Mouse (Mus musculus) C2C12 (cell line): ENCODE measurements around the gene Krtap1-3. TPM values are rescaled to one million over a fixed set of nuclear protein-coding genes. Genes with fewer than 3 reads are reported as not detected.

Experiments used
- H3K27me3 ChIP-seq: one replicate; pipeline ENCODE4 v1.6.1; 2011; ENCODE audit not compliant: control insufficient read depth, insufficient read depth, insufficient read length
- H3K36me3 ChIP-seq: one replicate; pipeline ENCODE4 v1.6.1; 2011; ENCODE audit not compliant: control insufficient read depth, insufficient read depth
- H3K4me3 ChIP-seq: one replicate; pipeline ENCODE4 v1.5.1; 2011; ENCODE audit warnings: mild to moderate bottlenecking, control low read depth; ENCODE audit not compliant: poor library complexity, insufficient read depth, severe bottlenecking
- H3K79me2 ChIP-seq: one replicate; pipeline ENCODE4 v1.6.1; 2011; ENCODE audit not compliant: control insufficient read depth, insufficient read depth
- H3K79me3 ChIP-seq: one replicate; pipeline ENCODE4 v1.6.1; 2011; ENCODE audit warnings: low read depth, control low read depth
- H3ac ChIP-seq: one replicate; pipeline ENCODE3; 2011; ENCODE audit warnings: low read depth; ENCODE audit not compliant: control insufficient read depth, insufficient read length
- CEBPB ChIP-seq: IDR thresholded peaks from one replicate; pipeline ENCODE4 v1.6.1; 2011; ENCODE audit warnings: low read depth, mild to moderate bottlenecking, control low read depth, moderate library complexity
- CTCF ChIP-seq: IDR thresholded peaks from one replicate; pipeline ENCODE4 v1.5.1; 2011; ENCODE audit not compliant: control insufficient read depth, insufficient read depth, insufficient read length
- FOSL1 ChIP-seq: IDR thresholded peaks from one replicate; pipeline ENCODE4 v1.8.0; 2011; ENCODE audit warnings: mild to moderate bottlenecking, low read length; ENCODE audit not compliant: poor library complexity, insufficient read depth, severe bottlenecking
- MAX ChIP-seq: IDR thresholded peaks from one replicate; pipeline ENCODE4 v1.6.1; 2011; ENCODE audit warnings: mild to moderate bottlenecking, control low read depth
- MYOD1 ChIP-seq: IDR thresholded peaks from one replicate; pipeline ENCODE4 v1.6.1; 2011; ENCODE audit warnings: low read depth; ENCODE audit not compliant: control insufficient read depth, insufficient read length
- MYOG ChIP-seq: IDR thresholded peaks from one replicate; pipeline ENCODE4 v1.6.1; 2011; ENCODE audit not compliant: control insufficient read depth, insufficient read length; ENCODE audit errors: extremely low read depth
- USF1 ChIP-seq: IDR thresholded peaks from one replicate; pipeline ENCODE4 v1.6.1; 2011; ENCODE audit warnings: low read depth, mild to moderate bottlenecking, control low read depth, moderate library complexity
- long read RNA-seq, 2 experiments: library from polyadenylated mRNA; unstranded; transcript quantifications; one replicate each; pipeline ENCODE4 v2.0.0; 2019 to 2020
- polyA plus RNA-seq: library from polyadenylated mRNA; unstranded; fragments of >200 nt; fragmentation: generic; extraction: Trizol; gene quantifications from one replicate; pipeline ENCODE4 v1.2.1, GENCODE M21; 2012; ENCODE audit warnings: missing spikeins

Gene Krtap1-3
- not detected for polyA plus RNA-seq
- long read RNA-seq, experiment 1: 0 reads
- long read RNA-seq, experiment 2: 0 reads

DNA sequence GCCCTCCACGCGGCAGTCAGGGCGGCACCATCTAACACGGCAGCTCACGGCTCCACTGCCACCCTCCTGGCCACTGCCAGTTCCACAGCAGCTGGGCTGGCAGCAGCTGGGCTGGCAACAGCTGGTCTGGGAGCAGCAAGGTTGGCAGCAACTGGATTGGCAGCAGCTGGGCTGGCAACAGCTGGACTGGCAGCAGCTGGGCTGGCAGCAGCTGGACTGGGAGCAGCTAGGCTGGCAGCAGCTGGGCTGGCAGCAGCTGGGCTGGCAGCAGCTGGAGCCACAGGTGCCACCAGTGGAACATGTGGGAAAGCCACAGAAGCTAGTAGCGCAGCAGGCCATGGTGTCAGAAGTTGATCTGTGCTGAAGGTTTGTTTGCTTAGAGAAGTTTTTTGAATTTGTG, at the start of gene Krtap1-3:
Krtap1-3 (minus strand) TSS at position 359 of the 400 bp plus-strand sequence.
- Histone ChIP-seq H3ac (no peak within 1 kb of the TSS), H3K4me3 (no peak within 1 kb of the TSS), H3K79me2 (no peaks in the 10 kb centered on the region), H3K36me3 (no peaks in the 10 kb centered on the region), H3K27me3 (no peaks in the 10 kb centered on the region), H3K79me3 (no peaks in the 10 kb centered on the region)
- TF ChIP-seq MYOD1 (peak; percentile 96), MYOG (no peak)

DNA sequence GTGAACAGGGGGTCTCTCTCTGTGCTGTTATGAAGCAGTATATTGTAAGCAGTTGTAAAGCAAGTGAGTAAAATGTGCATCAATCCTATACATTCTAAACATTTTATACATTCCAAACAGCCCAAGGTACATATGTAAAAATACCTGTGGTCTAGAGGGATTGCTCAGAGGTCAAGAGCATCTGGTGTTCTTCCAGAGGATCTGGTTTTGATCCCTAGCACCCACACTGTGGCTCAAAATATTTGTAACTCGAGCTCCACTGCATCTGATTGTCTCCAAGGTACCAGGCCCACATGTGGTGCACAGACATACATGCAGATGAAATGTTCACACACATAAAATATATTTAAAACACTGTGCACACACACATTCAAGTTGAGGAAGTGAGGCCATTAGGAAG, 49.8 kb upstream of the Krtap1-3 start:
- H3K27me3 ChIP-seq: no peaks in the 10 kb centered on the region
- TF ChIP-seq CTCF: no peak
- no peak for TF ChIP-seq CEBPB
- no peak for TF ChIP-seq MYOD1
- TF ChIP-seq MYOG: no peak
- TF ChIP-seq USF1: no peak
- no peak for TF ChIP-seq MAX
- no peak for TF ChIP-seq FOSL1
- no peaks in the 10 kb centered on the region for H3K36me3 ChIP-seq

DNA sequence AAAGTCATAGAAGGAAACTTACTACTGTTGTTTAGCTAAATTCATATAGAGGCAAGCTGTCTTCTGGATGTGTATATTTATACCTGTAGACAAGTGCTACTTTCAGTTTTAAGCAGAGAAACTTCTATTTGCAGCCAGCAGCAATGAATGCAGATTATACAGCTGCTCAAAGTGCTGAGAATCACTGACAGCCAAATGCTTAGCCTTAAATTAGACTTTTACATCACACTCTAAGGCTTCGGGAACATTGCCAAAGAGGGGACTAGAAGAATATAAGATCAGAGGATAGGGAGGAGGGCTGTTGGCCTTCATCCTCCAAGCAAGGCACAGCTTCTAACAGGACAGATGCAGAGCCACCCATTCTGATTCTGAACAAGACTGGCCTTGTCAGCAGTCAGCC, 45.9 kb upstream of the Krtap1-3 start:
- Histone ChIP-seq H3ac (no peak overlapping the region), H3K79me3 (no peaks in the 10 kb centered on the region), H3K36me3 (no peaks in the 10 kb centered on the region), H3K4me3 (no peak overlapping the region), H3K79me2 (no peaks in the 10 kb centered on the region), H3K27me3 (no peaks in the 10 kb centered on the region)
- TF ChIP-seq FOSL1 (no peak), MAX (no peak), CTCF (no peak), CEBPB (no peak), MYOD1 (no peak), USF1 (no peak), MYOG (no peak)

More for the DNA sequence above, 49.8 kb upstream of the Krtap1-3 start:
- H3K4me3 ChIP-seq: no peak overlapping the region
- no peak overlapping the region for H3ac ChIP-seq
- H3K79me2 ChIP-seq: no peaks in the 10 kb centered on the region
- H3K79me3 ChIP-seq: no peaks in the 10 kb centered on the region

DNA sequence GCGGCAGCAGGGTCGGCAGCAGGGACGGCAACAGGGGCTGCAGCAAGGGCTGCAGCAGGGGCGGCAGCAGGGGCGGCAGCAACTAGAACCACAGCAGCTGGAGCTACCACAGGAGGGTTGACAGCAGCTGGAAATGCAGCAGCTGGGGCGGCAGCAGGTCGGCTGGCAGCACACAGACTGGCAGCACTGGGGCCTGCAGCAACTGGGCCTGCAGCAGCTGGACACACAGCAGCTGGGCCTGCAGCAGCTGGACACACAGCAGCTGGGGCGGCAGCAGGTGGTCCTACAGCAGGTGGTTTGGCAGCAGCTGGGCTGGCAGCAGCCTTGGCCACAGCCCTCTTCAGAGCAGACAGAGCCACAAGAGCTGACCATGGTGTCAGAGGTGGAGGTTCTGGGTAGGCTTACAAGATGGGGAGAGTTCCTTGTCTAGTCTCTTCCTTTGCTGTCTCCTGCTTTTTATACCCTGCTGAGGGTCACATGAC, 43.6 kb upstream of the Krtap1-3 start, which contains the start of gene Krtap4-2:
Krtap4-2 (minus strand) TSS at position 432 of the 482 bp plus-strand sequence.
- no peak for TF ChIP-seq MYOG
- peak; percentile 85 for TF ChIP-seq MYOD1
- TF ChIP-seq CTCF: no peak
- no peak for TF ChIP-seq USF1
- no peak for TF ChIP-seq FOSL1
- no peak for TF ChIP-seq CEBPB
- no peak for TF ChIP-seq MAX
- no peaks in the 10 kb centered on the region for H3K36me3 ChIP-seq
- H3K79me2 ChIP-seq: no peaks in the 10 kb centered on the region
- no peaks in the 10 kb centered on the region for H3K27me3 ChIP-seq
- no peaks in the 10 kb centered on the region for H3K79me3 ChIP-seq
- no peak within 1 kb of the TSS for H3K4me3 ChIP-seq
- H3ac ChIP-seq: no peak within 1 kb of the TSS

DNA sequence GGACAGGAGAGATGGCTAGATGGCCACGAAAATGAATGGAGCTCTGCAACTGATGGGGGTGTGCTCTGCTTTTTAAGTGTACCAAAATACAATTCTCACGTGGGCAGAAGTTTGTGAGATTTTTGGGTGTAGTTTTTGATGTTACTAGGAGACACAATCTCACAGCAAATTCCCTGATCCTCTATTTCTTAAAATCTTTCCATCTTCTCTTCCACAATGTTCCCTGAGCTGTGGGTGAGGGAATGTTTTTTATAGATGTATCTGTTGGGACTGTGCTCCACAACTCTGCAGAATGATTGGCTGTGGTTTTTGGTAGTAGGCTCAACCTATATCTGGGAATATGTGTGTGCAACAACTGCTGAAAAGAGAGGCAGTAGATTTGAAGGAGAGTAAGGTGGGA, 42.2 kb upstream of the Krtap1-3 start:
- no peaks in the 10 kb centered on the region for H3K36me3 ChIP-seq
- H3K79me3 ChIP-seq: no peaks in the 10 kb centered on the region
- TF ChIP-seq FOSL1 (no peak), CTCF (no peak), USF1 (no peak), MYOD1 (no peak), CEBPB (no peak), MYOG (no peak), MAX (no peak)
- no peak overlapping the region for H3K4me3 ChIP-seq
- no peaks in the 10 kb centered on the region for H3K79me2 ChIP-seq
- no peaks in the 10 kb centered on the region for H3K27me3 ChIP-seq
- no peak overlapping the region for H3ac ChIP-seq

DNA sequence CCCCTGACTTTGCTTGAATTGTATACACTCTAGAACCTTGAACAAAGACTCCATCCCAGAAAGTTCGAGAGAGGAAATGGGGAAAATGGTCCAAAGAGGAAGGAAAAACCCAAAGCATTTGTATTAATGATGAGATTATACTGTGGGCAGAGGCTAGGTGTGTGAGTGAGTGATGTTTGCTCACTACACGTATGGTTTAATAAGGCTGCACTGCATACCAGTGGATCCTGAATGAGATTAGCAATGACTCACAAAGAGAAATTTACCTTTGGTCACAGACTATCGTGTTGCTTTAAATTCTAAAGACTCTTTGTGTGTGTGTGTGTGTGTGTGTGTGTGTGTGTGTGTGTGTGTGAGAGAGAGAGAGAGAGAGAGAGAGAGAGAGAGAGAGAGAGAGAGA, 39.8 kb upstream of the Krtap1-3 start:
- TF ChIP-seq CEBPB (no peak), USF1 (no peak), CTCF (no peak), MYOG (no peak), MYOD1 (no peak), FOSL1 (no peak), MAX (no peak)
- Histone ChIP-seq H3K4me3 (no peak overlapping the region), H3K79me3 (no peaks in the 10 kb centered on the region), H3K36me3 (no peaks in the 10 kb centered on the region), H3ac (no peak overlapping the region), H3K27me3 (no peaks in the 10 kb centered on the region), H3K79me2 (no peaks in the 10 kb centered on the region)
